Mouse (Mus musculus) MEL (cell line): ENCODE data around the gene Abhd2. TPM values are rescaled to one million over a fixed set of nuclear protein-coding genes. Genes with fewer than 3 reads are reported as not detected.

ENCODE experiments used
- DNase-seq: peaks from one replicate; pipeline ENCODE4 v3.0.0; 2011; ENCODE audit warnings: low read depth, low spot score
- H3K27ac ChIP-seq: 2 replicates; pipeline ENCODE4 v1.5.1; 2012; ENCODE audit warnings: low read depth, mild to moderate bottlenecking, control low read depth, low read length, moderate library complexity; ENCODE audit not compliant: control insufficient read depth
- H3K27me3 ChIP-seq, 2 experiments: fragments of 150-350 bp in 1 of 2; sonication (generic) in 1 of 2; 2 replicates each; pipeline ENCODE4 v1.6.1; 2012; ENCODE audit warnings: low read length in 2 of 2, mild to moderate bottlenecking in 2 of 2, improper control_type of control experiment in 1 of 2, moderate library complexity in 1 of 2; ENCODE audit not compliant: insufficient read depth in 2 of 2, control insufficient read depth in 1 of 2
- H3K36me3 ChIP-seq, 2 experiments: 2 replicates each; pipeline ENCODE4 v1.6.1; 2012 to 2014; ENCODE audit warnings: low read length in 2 of 2, improper control_type of control experiment in 1 of 2, inconsistent platforms in 1 of 2, mild to moderate bottlenecking in 1 of 2; ENCODE audit not compliant: insufficient read depth in 2 of 2, control insufficient read depth in 1 of 2
- H3K4me1 ChIP-seq, 2 experiments: fragments of 150-350 bp in 1 of 2; sonication (generic) in 1 of 2; 2 replicates each; pipeline ENCODE4 v1.6.1; 2012; ENCODE audit warnings: low read length in 2 of 2, improper control_type of control experiment in 1 of 2, mild to moderate bottlenecking in 1 of 2; ENCODE audit not compliant: insufficient read depth in 2 of 2, control insufficient read depth in 1 of 2
- H3K4me3 ChIP-seq, 2 experiments: fragments of 150-350 bp in 1 of 2; sonication (generic) in 1 of 2; 2 replicates each; pipeline ENCODE4 v1.5.1; 2012; ENCODE audit warnings: low read depth in 2 of 2, low read length in 2 of 2, mild to moderate bottlenecking in 2 of 2, moderate library complexity in 2 of 2, control low read depth in 1 of 2, improper control_type of control experiment in 1 of 2; ENCODE audit not compliant: control insufficient read depth in 1 of 2, insufficient read depth in 1 of 2
- H3K79me2 ChIP-seq: 2 replicates; pipeline ENCODE4 v1.6.1; 2012; ENCODE audit warnings: mild to moderate bottlenecking, low read length, moderate library complexity; ENCODE audit not compliant: control insufficient read depth, poor library complexity, insufficient read depth
- H3K9ac ChIP-seq: 2 replicates; pipeline ENCODE4 v1.6.1; 2012; ENCODE audit warnings: low read depth, mild to moderate bottlenecking, control low read depth, low read length, moderate library complexity; ENCODE audit not compliant: control insufficient read depth, poor library complexity, severe bottlenecking
- H3K9me3 ChIP-seq: fragments of 150-350 bp; sonication (generic); replicated peaks from 2 replicates; pipeline ENCODE4 v1.6.1; 2012; ENCODE audit warnings: mild to moderate bottlenecking, low read length, improper control_type of control experiment, moderate library complexity; ENCODE audit not compliant: insufficient read depth
- BHLHE40 ChIP-seq: IDR thresholded peaks from 2 replicates; pipeline ENCODE4 v1.6.1; 2012; ENCODE audit warnings: low read depth, mild to moderate bottlenecking, inconsistent platforms, low read length, improper control_type of control experiment, borderline replicate concordance
- CHD1 ChIP-seq: IDR thresholded peaks from 2 replicates; pipeline ENCODE4 v1.6.1; 2012; ENCODE audit warnings: low read depth, mild to moderate bottlenecking, inconsistent platforms, low read length, improper control_type of control experiment
- CTCF ChIP-seq, 3 experiments: IDR thresholded peaks in 2 of 3; conservative IDR thresholded peaks in 1 of 3; 2 replicates each; pipeline ENCODE4 v1.5.1; 2011 to 2012; ENCODE audit warnings: low read length in 3 of 3, low read depth in 2 of 3, mild to moderate bottlenecking in 2 of 3, improper control_type of control experiment in 1 of 3, inconsistent platforms in 1 of 3, mixed read lengths in 1 of 3, moderate library complexity in 1 of 3; ENCODE audit not compliant: control insufficient read depth in 1 of 3, insufficient read depth in 1 of 3, poor library complexity in 1 of 3, severe bottlenecking in 1 of 3
- EP300 ChIP-seq, 2 experiments: IDR thresholded peaks; 2 replicates each; pipeline ENCODE4 v1.6.1; 2011; ENCODE audit warnings: improper control_type of control experiment in 2 of 2, low read length in 2 of 2, low read depth in 1 of 2, mild to moderate bottlenecking in 1 of 2
- ETS1 ChIP-seq: IDR thresholded peaks from 2 replicates; pipeline ENCODE4 v1.6.1; 2012; ENCODE audit warnings: low read depth, mild to moderate bottlenecking, inconsistent platforms, low read length, improper control_type of control experiment, moderate library complexity
- HCFC1 ChIP-seq: IDR thresholded peaks from 2 replicates; pipeline ENCODE4 v1.6.1; 2012; ENCODE audit warnings: low read depth, mild to moderate bottlenecking, inconsistent platforms, low read length, improper control_type of control experiment, moderate library complexity
- KAT2A ChIP-seq: conservative IDR thresholded peaks from 2 replicates; pipeline ENCODE4 v1.6.1; 2012; ENCODE audit warnings: low read depth, low read length, improper control_type of control experiment, inconsistent platforms
- MAZ ChIP-seq: IDR thresholded peaks from 2 replicates; pipeline ENCODE4 v1.6.1; 2012; ENCODE audit warnings: low read depth, mild to moderate bottlenecking, inconsistent platforms, low read length, improper control_type of control experiment
- MXI1 ChIP-seq: IDR thresholded peaks from 2 replicates; pipeline ENCODE4 v1.6.1; 2011; ENCODE audit warnings: mild to moderate bottlenecking, low read depth, low read length, improper control_type of control experiment
- MYB ChIP-seq: IDR thresholded peaks from 2 replicates; pipeline ENCODE4 v1.6.1; 2011; ENCODE audit warnings: mild to moderate bottlenecking, low read depth, low read length, improper control_type of control experiment
- MYC ChIP-seq: IDR thresholded peaks from 2 replicates; pipeline ENCODE4 v1.6.1; 2011; ENCODE audit warnings: low read depth, mild to moderate bottlenecking, low read length, improper control_type of control experiment, moderate library complexity
- NRF1 ChIP-seq: IDR thresholded peaks from 2 replicates; pipeline ENCODE4 v1.6.1; 2014; ENCODE audit warnings: low read depth, mild to moderate bottlenecking, inconsistent platforms, low read length, improper control_type of control experiment, moderate library complexity; ENCODE audit not compliant: poor library complexity, insufficient read depth, severe bottlenecking
- RAD21 ChIP-seq: IDR thresholded peaks from 2 replicates; pipeline ENCODE4 v1.6.1; 2011; ENCODE audit warnings: mild to moderate bottlenecking, low read depth, low read length, improper control_type of control experiment
- RCOR1 ChIP-seq: IDR thresholded peaks from 2 replicates; pipeline ENCODE4 v1.6.1; 2012; ENCODE audit warnings: low read depth, mild to moderate bottlenecking, inconsistent platforms, low read length, improper control_type of control experiment
- SIN3A ChIP-seq: IDR thresholded peaks from 2 replicates; pipeline ENCODE4 v1.6.1; 2012; ENCODE audit warnings: low read length, improper control_type of control experiment, inconsistent platforms
- SMC3 ChIP-seq: IDR thresholded peaks from 2 replicates; pipeline ENCODE4 v1.6.1; 2011; ENCODE audit warnings: low read depth, low read length, improper control_type of control experiment
- TAL1 ChIP-seq: IDR thresholded peaks from 2 replicates; pipeline ENCODE4 v1.6.1; 2012; ENCODE audit warnings: mild to moderate bottlenecking, inconsistent platforms, low read length, moderate library complexity, mixed read lengths
- TBP ChIP-seq: IDR thresholded peaks from 2 replicates; pipeline ENCODE4 v1.8.0; 2011; ENCODE audit warnings: low read depth, low read length, improper control_type of control experiment
- TCF12 ChIP-seq: IDR thresholded peaks from 2 replicates; pipeline ENCODE4 v1.6.1; 2014; ENCODE audit warnings: low read depth, mild to moderate bottlenecking, inconsistent platforms, low read length, improper control_type of control experiment, moderate library complexity
- UBTF ChIP-seq: IDR thresholded peaks from 2 replicates; pipeline ENCODE4 v1.6.1; 2012; ENCODE audit warnings: low read depth, mild to moderate bottlenecking, inconsistent platforms, low read length, improper control_type of control experiment, moderate library complexity, borderline replicate concordance; ENCODE audit not compliant: insufficient read depth
- ZNF384 ChIP-seq: IDR thresholded peaks from 2 replicates; pipeline ENCODE4 v1.6.1; 2012; ENCODE audit warnings: low read depth, mild to moderate bottlenecking, inconsistent platforms, low read length, improper control_type of control experiment
- polyA plus RNA-seq, 2 experiments: library from polyadenylated mRNA; stranded (reverse) in 1 of 2; unstranded in 1 of 2; fragments of >175 nt in 1 of 2; fragments of >200 nt in 1 of 2; gene quantifications; 2 replicates each; pipeline versions ENCODE4 v1.2.1 to v1.2.4; 2012; ENCODE audit warnings: low replicate concordance in 2 of 2, low read depth in 1 of 2; ENCODE audit not compliant: insufficient read length in 2 of 2, insufficient read depth in 1 of 2, missing spikeins in 1 of 2
- total RNA-seq: library from RNA; depleted of rRNA; stranded (reverse); fragments of 300-350 nt; gene quantifications from 2 replicates; pipeline ENCODE4 v1.2.3, GENCODE M21; 2012

Gene Abhd2
- total and polyA plus RNA-seq, 3 experiments: 13.6 to 32.0 TPM; not detected in 1

DNA sequence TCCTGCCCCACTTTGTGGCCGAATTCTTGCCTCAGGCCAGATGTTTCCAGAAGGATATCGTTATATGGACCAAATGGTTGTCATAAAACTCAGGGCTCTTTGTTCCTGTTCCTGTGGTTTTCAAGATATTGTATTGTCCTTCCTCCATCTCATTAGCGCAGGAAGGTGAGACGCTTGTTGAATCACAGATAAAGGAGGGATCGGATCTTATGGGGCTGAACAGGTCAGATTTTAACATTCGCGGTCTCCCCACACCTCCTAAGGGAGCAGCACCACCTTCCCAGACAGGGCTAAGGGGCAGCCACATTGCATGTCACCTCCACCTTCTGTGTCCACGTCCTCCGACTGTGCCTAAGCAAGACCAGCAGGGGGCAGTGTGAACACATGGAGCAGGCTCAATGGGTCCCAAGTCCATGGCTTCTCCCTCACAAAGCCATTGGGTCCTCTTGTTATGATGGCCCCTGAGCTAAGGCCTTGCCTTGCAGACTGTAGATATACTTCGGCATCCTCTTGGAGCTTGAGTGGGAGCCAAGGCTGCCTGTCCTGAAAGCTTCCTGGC, 98.4 kb downstream of the Abhd2 start (continued):
- TF ChIP-seq RCOR1 (no peak), MXI1 (no peak), SIN3A (no peak), TAL1 (no peak), KAT2A (no peak), MAZ (0 out of 2 replicates have a peak, but pooled peaks have one; percentile 24), CTCF (IDR thresholded peaks at IDR 0.05 in 2 of 3, conservative IDR thresholded peaks at IDR 0.05 in 1 of 3; ENCODE audit: control insufficient read depth in 1 of 3, insufficient read depth in 1 of 3, low read depth in 2 of 3, low read length in 3 of 3, poor library complexity in 1 of 3, severe bottlenecking in 1 of 3) (peak; percentile 95 to 99 (median 96)), MYB (no peak), SMC3 (peak; percentile 89), BHLHE40 (0 out of 2 replicates have a peak, but pooled peaks have one; percentile 26), ETS1 (no peak)
- TF ChIP-seq, all 39 proteins: peak for 8

DNA sequence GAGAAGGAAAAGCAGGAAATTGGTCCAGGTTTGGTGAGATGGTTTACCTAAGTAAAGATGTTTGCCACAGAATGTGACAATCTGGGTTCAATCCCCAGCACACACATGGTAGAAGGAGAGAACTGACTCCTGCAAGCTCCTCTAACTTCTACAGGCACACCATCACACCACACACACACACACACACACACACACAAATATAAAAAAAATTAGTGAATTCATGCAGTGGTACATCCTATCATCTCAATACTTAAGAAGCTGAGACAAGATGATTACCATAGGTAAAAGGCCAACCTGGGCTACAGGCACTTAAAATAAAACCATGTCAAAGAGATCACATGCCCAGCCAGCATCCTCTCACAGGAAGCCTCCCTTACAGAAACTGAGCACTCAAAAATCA, 101.0 kb downstream of the Abhd2 start:
- Histone ChIP-seq H3K27me3 (no peaks in the 10 kb centered on the region), H3K27ac (no peak overlapping the region), H3K36me3 (peaks cover 0 to 9% of the 10 kb centered on the region in 2 experiments; a peak in 2 of 4 replicates), H3K79me2 (no peaks in the 10 kb centered on the region), H3K4me1 (peaks cover 2 to 26% of the 10 kb centered on the region in 2 experiments; a peak in 2 of 4 replicates), H3K4me3 (no peak overlapping the region), H3K9me3 (no peaks in the 10 kb centered on the region), H3K9ac (no peak overlapping the region)
- DNase-seq: peak; percentile 44
- TF ChIP-seq ZNF384 (peak; percentile 70), TBP (peak; percentile 81), UBTF (no peak), MXI1 (no peak), RAD21 (no peak)

DNA sequence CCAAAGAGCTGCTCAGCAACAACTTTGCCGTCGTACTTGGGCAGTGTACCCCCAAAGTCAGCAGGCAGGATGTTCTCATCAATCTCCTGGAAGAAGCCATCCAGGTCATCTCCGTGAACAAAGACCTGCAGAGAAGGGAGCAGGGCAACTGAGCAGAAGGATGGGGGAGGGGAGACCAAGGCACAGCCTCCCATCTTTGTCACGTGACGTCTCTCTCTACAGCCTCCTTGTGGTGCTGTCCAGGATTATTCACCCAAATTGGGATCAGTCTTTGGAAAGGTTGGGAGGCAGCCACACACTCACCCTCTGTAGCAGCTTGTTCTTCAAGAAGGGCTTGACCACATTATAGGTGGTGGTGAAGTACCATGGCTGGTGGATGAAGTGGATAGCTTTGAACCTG, 102.6 kb downstream of the Abhd2 start:
- Histone ChIP-seq H3K27me3 (no peaks in the 10 kb centered on the region), H3K27ac (no peak overlapping the region)

More for the DNA sequence above, 102.6 kb downstream of the Abhd2 start:
- no peak for DNase-seq
- TF ChIP-seq NRF1 (no peak), TAL1 (no peak), CHD1 (no peak), HCFC1 (no peak), MAZ (no peak), UBTF (no peak), RCOR1 (no peak), TCF12 (no peak), MYC (no peak), MXI1 (no peak), EP300 (IDR thresholded peaks at IDR 0.05; ENCODE audit: low read depth in 1 of 2, low read length in 2 of 2) (no peak)
- H3K4me1 ChIP-seq: peaks cover 2 to 36% of the 10 kb centered on the region in 2 experiments; a peak in 2 of 4 replicates
- no peaks in the 10 kb centered on the region for H3K79me2 ChIP-seq
- peaks cover 0 to 9% of the 10 kb centered on the region in 2 experiments; a peak in 2 of 4 replicates for H3K36me3 ChIP-seq
- no peak overlapping the region for H3K9ac ChIP-seq
- no peak overlapping the region for H3K4me3 ChIP-seq
- no peaks in the 10 kb centered on the region for H3K9me3 ChIP-seq
